Mouse (Mus musculus) megakaryocyte, embryonic 14.5 days (primary cell): ENCODE results near the gene Kcnip2.

Source experiments
- FLI1 ChIP-seq: IDR thresholded peaks from 2 replicates; pipeline ENCODE4 v1.6.1; 2012; ENCODE audit warnings: low read length, inconsistent platforms, mixed read lengths
- GATA1 ChIP-seq: IDR thresholded peaks from 3 replicates; pipeline ENCODE4 v1.6.1; 2012; ENCODE audit warnings: mixed read lengths, low read length, inconsistent platforms, borderline replicate concordance

- no peak for TF ChIP-seq FLI1
- TF ChIP-seq GATA1: no peak
These were observed 40.4 kb downstream of the Kcnip2 start for GRCm38 (mm10) chr19:45775486-45775885.
